Mouse (Mus musculus): Measurements from ENCODE around the gene Sesn1.

- TF ChIP-seq CTCF (IDR thresholded peaks at IDR 0.05; ENCODE audit: control insufficient read depth, insufficient read depth, insufficient read length), result no peak
- TF ChIP-seq MAX (IDR thresholded peaks at IDR 0.05), result no peak
- TF ChIP-seq USF1 (IDR thresholded peaks at IDR 0.05; ENCODE audit: low read depth), result no peak
Observed at GRCm38 (mm10) chr10:41830445-41830844, 20.7 kb downstream of the Sesn1 start.

All from C2C12 (cell line).